Mouse (Mus musculus): ENCODE measurements around the gene Adgrf2. TPM values are rescaled to one million over a fixed set of nuclear protein-coding genes. Genes with fewer than 3 reads are reported as not detected.
A peak's percentile ranks its signal among the peaks of the same experiment; 100 is the strongest.

Gene Adgrf2
- total RNA-seq (2021) = 0.11 TPM in 1 of 2 replicates, not detected in the other
- long read RNA-seq, experiment 1 = 0 reads
- long read RNA-seq, experiment 2 = 0 reads

- no peak for DNase-seq
Observed at GRCm38 (mm10) chr17:42741801-42742217, at the start of gene Adgrf2. Gene Adgrf2, minus strand, starts transcription at chr17:42742179.

- DNase-seq = no peak
Observed at GRCm38 (mm10) chr17:42790787-42791186, 48.8 kb upstream of the Adgrf2 start.

- no peak for DNase-seq
Observed at GRCm38 (mm10) chr17:42789723-42790122, 47.7 kb upstream of the Adgrf2 start.

- no peak for DNase-seq
Observed at GRCm38 (mm10) chr17:42788686-42789453, 46.9 kb upstream of the Adgrf2 start.

GRCm38 (mm10) chr17:42782156-42782757 lies 40.3 kb upstream of the Adgrf2 start:
- peak; percentile 75 for DNase-seq

GRCm38 (mm10) chr17:42753791-42754190 lies 11.8 kb upstream of the Adgrf2 start:
- DNase-seq = no peak

GRCm38 (mm10) chr17:42752173-42752572 lies 10.2 kb upstream of the Adgrf2 start:
- DNase-seq = peak; percentile 64

GRCm38 (mm10) chr17:42745657-42746420 lies 3.9 kb upstream of the Adgrf2 start:
- DNase-seq = no peak

- DNase-seq = no peak
Observed at GRCm38 (mm10) chr17:42742823-42743222, 844 bp upstream of the Adgrf2 start.

- no peak for DNase-seq
Observed at GRCm38 (mm10) chr17:42738794-42739193, 3.2 kb downstream of the Adgrf2 start.

GRCm38 (mm10) chr17:42717161-42717560 lies 24.8 kb downstream of the Adgrf2 start:
- DNase-seq = no peak

GRCm38 (mm10) chr17:42714991-42715390 lies 27.0 kb downstream of the Adgrf2 start:
- DNase-seq = no peak

- no peak for DNase-seq
Observed at GRCm38 (mm10) chr17:42710717-42711116, 31.3 kb downstream of the Adgrf2 start.

- DNase-seq = no peak
Observed at GRCm38 (mm10) chr17:42705611-42706010, 36.4 kb downstream of the Adgrf2 start.

- no peak for DNase-seq
Observed at GRCm38 (mm10) chr17:42702198-42702597, 39.8 kb downstream of the Adgrf2 start.

- no peak for DNase-seq
Observed at GRCm38 (mm10) chr17:42694730-42695129, 47.2 kb downstream of the Adgrf2 start.

- peak; percentile 13 for DNase-seq
Observed at GRCm38 (mm10) chr17:42692136-42692535, 49.8 kb downstream of the Adgrf2 start, which contains the start of gene Adgrf4. Gene Adgrf4, minus strand, starts transcription at chr17:42692284.

- no peak for DNase-seq
Observed at GRCm38 (mm10) chr17:42690531-42690930, 51.4 kb downstream of the Adgrf2 start.

Data from adrenal gland, postnatal 14 days (tissue).